Mouse (Mus musculus) testis, adult 2 months (tissue): ENCODE measurements around the gene Lemd1.

Experiments used
- CTCF ChIP-seq: fragments of 200-500 bp; IDR thresholded peaks from 2 replicates; pipeline ENCODE4 v1.5.1; 2012; ENCODE audit warnings: low read depth, mild to moderate bottlenecking, inconsistent platforms, low read length, moderate library complexity; ENCODE audit not compliant: control insufficient read depth, insufficient read depth, insufficient replicate concordance
- POLR2A ChIP-seq: fragments of 200-500 bp; IDR thresholded peaks from 2 replicates; pipeline ENCODE4 v1.6.1; 2012; ENCODE audit warnings: low read depth, mild to moderate bottlenecking, inconsistent platforms, low read length, moderate library complexity; ENCODE audit not compliant: control insufficient read depth

- no peak for TF ChIP-seq CTCF
- no peak for TF ChIP-seq POLR2A
Measured at GRCm38 (mm10) chr1:132216276-132216675, 25.0 kb downstream of the Lemd1 start.
